Mouse (Mus musculus): ENCODE data around the gene Tmem165. TPM values are rescaled to one million over a fixed set of nuclear protein-coding genes. Genes with fewer than 3 reads are reported as not detected.

Gene Tmem165
- polyA plus RNA-seq, 1 experiment from 2014 or later: 18.9 TPM

- H3K27me3 ChIP-seq (ENCODE audit: control insufficient read depth, insufficient read depth, low read depth, low read length): no peaks in the 10 kb centered on the region
- no peaks in the 10 kb centered on the region for H3K9me3 ChIP-seq (replicated peaks; ENCODE audit: control insufficient read depth, low read length)
- H3K4me2 ChIP-seq (ENCODE audit: low read depth, low read length): no peak overlapping the region
- no peak overlapping the region for H3K9ac ChIP-seq (ENCODE audit: low read depth, low read length)
- no peaks in the 10 kb centered on the region for H3K4me1 ChIP-seq (ENCODE audit: control insufficient read depth, low read depth, low read length)
- no peak for ATAC-seq (ENCODE audit: low read depth)
- H3K4me3 ChIP-seq (ENCODE audit: low read depth, low read length): no peak overlapping the region
- peaks cover 3% of the 10 kb centered on the region for H3K36me3 ChIP-seq (ENCODE audit: control insufficient read depth, insufficient read depth)
- 84% methylated on average over 13 of the region's 13 CpGs for WGBS (ENCODE audit: insufficient replicate concordance)
- H3K27ac ChIP-seq (ENCODE audit: low read length): no peak overlapping the region
These were observed 15.7 kb downstream of the Tmem165 start for GRCm38 (mm10) chr5:76199346-76199745.

GRCm38 (mm10) chr5:76203171-76203570, 19.5 kb downstream of the Tmem165 start:
- H3K9ac ChIP-seq (ENCODE audit: low read depth, low read length): no peak overlapping the region
- no peaks in the 10 kb centered on the region for H3K9me3 ChIP-seq (replicated peaks; ENCODE audit: control insufficient read depth, low read length)
- H3K4me2 ChIP-seq (ENCODE audit: low read depth, low read length): no peak overlapping the region
- no peak overlapping the region for H3K4me3 ChIP-seq (ENCODE audit: low read depth, low read length)
- H3K27me3 ChIP-seq (ENCODE audit: control insufficient read depth, insufficient read depth, low read depth, low read length): no peaks in the 10 kb centered on the region
- 85% methylated on average over 3 of the region's 3 CpGs for WGBS (ENCODE audit: insufficient replicate concordance)
- ATAC-seq (ENCODE audit: low read depth): no peak
- no peak overlapping the region for H3K27ac ChIP-seq (ENCODE audit: low read length)
- peaks cover 15% of the 10 kb centered on the region for H3K36me3 ChIP-seq (ENCODE audit: control insufficient read depth, insufficient read depth)
- no peaks in the 10 kb centered on the region for H3K4me1 ChIP-seq (ENCODE audit: control insufficient read depth, low read depth, low read length)

GRCm38 (mm10) chr5:76205886-76206285, 22.2 kb downstream of the Tmem165 start:
- ATAC-seq (ENCODE audit: low read depth): no peak
- 69% methylated on average over 2 of the region's 2 CpGs for WGBS (ENCODE audit: insufficient replicate concordance)
- H3K9ac ChIP-seq (ENCODE audit: low read depth, low read length): no peak overlapping the region

GRCm38 (mm10) chr5:76208066-76208465, 24.4 kb downstream of the Tmem165 start:
- no peak overlapping the region for H3K27ac ChIP-seq (ENCODE audit: low read length)
- H3K36me3 ChIP-seq (ENCODE audit: control insufficient read depth, insufficient read depth): peaks cover 19% of the 10 kb centered on the region
- no peak overlapping the region for H3K4me2 ChIP-seq (ENCODE audit: low read depth, low read length)
- no peaks in the 10 kb centered on the region for H3K4me1 ChIP-seq (ENCODE audit: control insufficient read depth, low read depth, low read length)
- H3K4me3 ChIP-seq (ENCODE audit: low read depth, low read length): no peak overlapping the region
- no peaks in the 10 kb centered on the region for H3K27me3 ChIP-seq (ENCODE audit: control insufficient read depth, insufficient read depth, low read depth, low read length)
- WGBS (ENCODE audit: insufficient replicate concordance): 75% methylated on average over 5 of the region's 5 CpGs
- H3K9ac ChIP-seq (ENCODE audit: low read depth, low read length): no peak overlapping the region
- ATAC-seq (ENCODE audit: low read depth): no peak
- H3K9me3 ChIP-seq (replicated peaks; ENCODE audit: control insufficient read depth, low read length): no peaks in the 10 kb centered on the region

More at GRCm38 (mm10) chr5:76205886-76206285, 22.2 kb downstream of the Tmem165 start:
- H3K9me3 ChIP-seq (replicated peaks; ENCODE audit: control insufficient read depth, low read length): no peaks in the 10 kb centered on the region
- H3K36me3 ChIP-seq (ENCODE audit: control insufficient read depth, insufficient read depth): peaks cover 19% of the 10 kb centered on the region
- no peak overlapping the region for H3K4me2 ChIP-seq (ENCODE audit: low read depth, low read length)
- no peak overlapping the region for H3K4me3 ChIP-seq (ENCODE audit: low read depth, low read length)
- H3K4me1 ChIP-seq (ENCODE audit: control insufficient read depth, low read depth, low read length): no peaks in the 10 kb centered on the region
- no peak overlapping the region for H3K27ac ChIP-seq (ENCODE audit: low read length)
- no peaks in the 10 kb centered on the region for H3K27me3 ChIP-seq (ENCODE audit: control insufficient read depth, insufficient read depth, low read depth, low read length)

GRCm38 (mm10) chr5:76216691-76217090, 33.0 kb downstream of the Tmem165 start:
- no peak overlapping the region for H3K27ac ChIP-seq (ENCODE audit: low read length)
- no peaks in the 10 kb centered on the region for H3K36me3 ChIP-seq (ENCODE audit: control insufficient read depth, insufficient read depth)
- no peak overlapping the region for H3K4me3 ChIP-seq (ENCODE audit: low read depth, low read length)
- no peaks in the 10 kb centered on the region for H3K4me1 ChIP-seq (ENCODE audit: control insufficient read depth, low read depth, low read length)
- ATAC-seq (ENCODE audit: low read depth): no peak
- WGBS (ENCODE audit: insufficient replicate concordance): 60% methylated on average over 6 of the region's 6 CpGs
- H3K27me3 ChIP-seq (ENCODE audit: control insufficient read depth, insufficient read depth, low read depth, low read length): no peaks in the 10 kb centered on the region
- no peak overlapping the region for H3K4me2 ChIP-seq (ENCODE audit: low read depth, low read length)
- H3K9me3 ChIP-seq (replicated peaks; ENCODE audit: control insufficient read depth, low read length): no peaks in the 10 kb centered on the region
- no peak overlapping the region for H3K9ac ChIP-seq (ENCODE audit: low read depth, low read length)

GRCm38 (mm10) chr5:76231171-76231855, 47.6 kb downstream of the Tmem165 start:
- WGBS (ENCODE audit: insufficient replicate concordance): 83% methylated on average over 13 of the region's 13 CpGs

GRCm38 (mm10) chr5:76243274-76243673, 59.6 kb downstream of the Tmem165 start:
- Histone ChIP-seq H3K9ac (ENCODE audit: low read depth, low read length) (no peak overlapping the region), H3K4me1 (ENCODE audit: control insufficient read depth, low read depth, low read length) (no peaks in the 10 kb centered on the region), H3K4me2 (ENCODE audit: low read depth, low read length) (no peak overlapping the region), H3K9me3 (replicated peaks; ENCODE audit: control insufficient read depth, low read length) (no peaks in the 10 kb centered on the region), H3K27me3 (ENCODE audit: control insufficient read depth, insufficient read depth, low read depth, low read length) (no peaks in the 10 kb centered on the region), H3K27ac (ENCODE audit: low read length) (no peak overlapping the region), H3K36me3 (ENCODE audit: control insufficient read depth, insufficient read depth) (no peaks in the 10 kb centered on the region), H3K4me3 (ENCODE audit: low read depth, low read length) (no peak overlapping the region)
- ATAC-seq (ENCODE audit: low read depth): no peak
- WGBS (ENCODE audit: insufficient replicate concordance): 69% methylated on average over 3 of the region's 3 CpGs

More at GRCm38 (mm10) chr5:76231171-76231855, 47.6 kb downstream of the Tmem165 start:
- Histone ChIP-seq H3K4me3 (ENCODE audit: low read depth, low read length) (no peak overlapping the region), H3K36me3 (ENCODE audit: control insufficient read depth, insufficient read depth) (peaks cover 4% of the 10 kb centered on the region; the same call in 1 of the 2 replicates), H3K9ac (ENCODE audit: low read depth, low read length) (no peak overlapping the region), H3K27ac (ENCODE audit: low read length) (no peak overlapping the region), H3K27me3 (ENCODE audit: control insufficient read depth, insufficient read depth, low read depth, low read length) (no peaks in the 10 kb centered on the region), H3K4me2 (ENCODE audit: low read depth, low read length) (no peak overlapping the region), H3K4me1 (ENCODE audit: control insufficient read depth, low read depth, low read length) (no peaks in the 10 kb centered on the region), H3K9me3 (replicated peaks; ENCODE audit: control insufficient read depth, low read length) (no peaks in the 10 kb centered on the region)
- no peak for ATAC-seq (ENCODE audit: low read depth)

- no peak for ATAC-seq (ENCODE audit: low read depth)
- H3K4me1 ChIP-seq (ENCODE audit: control insufficient read depth, low read depth, low read length): no peaks in the 10 kb centered on the region
- no peak overlapping the region for H3K4me3 ChIP-seq (ENCODE audit: low read depth, low read length)
- no peaks in the 10 kb centered on the region for H3K27me3 ChIP-seq (ENCODE audit: control insufficient read depth, insufficient read depth, low read depth, low read length)
- WGBS (ENCODE audit: insufficient replicate concordance): 79% methylated on average over 4 of the region's 4 CpGs
- no peak overlapping the region for H3K9ac ChIP-seq (ENCODE audit: low read depth, low read length)
- no peaks in the 10 kb centered on the region for H3K9me3 ChIP-seq (replicated peaks; ENCODE audit: control insufficient read depth, low read length)
- H3K27ac ChIP-seq (ENCODE audit: low read length): no peak overlapping the region
- H3K36me3 ChIP-seq (ENCODE audit: control insufficient read depth, insufficient read depth): no peaks in the 10 kb centered on the region
- no peak overlapping the region for H3K4me2 ChIP-seq (ENCODE audit: low read depth, low read length)
These were observed 60.2 kb downstream of the Tmem165 start for GRCm38 (mm10) chr5:76243929-76244328.

- no peak overlapping the region for H3K4me3 ChIP-seq (ENCODE audit: low read depth, low read length)
- no peaks in the 10 kb centered on the region for H3K36me3 ChIP-seq (ENCODE audit: control insufficient read depth, insufficient read depth)
- no peak for ATAC-seq (ENCODE audit: low read depth)
- H3K4me1 ChIP-seq (ENCODE audit: control insufficient read depth, low read depth, low read length): no peaks in the 10 kb centered on the region
- no peak overlapping the region for H3K27ac ChIP-seq (ENCODE audit: low read length)
- 84% methylated on average over 10 of the region's 10 CpGs for WGBS (ENCODE audit: insufficient replicate concordance)
- no peaks in the 10 kb centered on the region for H3K27me3 ChIP-seq (ENCODE audit: control insufficient read depth, insufficient read depth, low read depth, low read length)
- no peaks in the 10 kb centered on the region for H3K9me3 ChIP-seq (replicated peaks; ENCODE audit: control insufficient read depth, low read length)
- H3K4me2 ChIP-seq (ENCODE audit: low read depth, low read length): no peak overlapping the region
- no peak overlapping the region for H3K9ac ChIP-seq (ENCODE audit: low read depth, low read length)
These were observed 60.8 kb downstream of the Tmem165 start for GRCm38 (mm10) chr5:76244430-76244829.
